Mouse (Mus musculus) gastrocnemius, postnatal 14 days (tissue): ENCODE data around the gene Serp1. TPM values are rescaled to one million over a fixed set of nuclear protein-coding genes. Genes with fewer than 3 reads are reported as not detected.
"Not testable (repeated sequence)": the region's sequence is repeated elsewhere in the genome, so short reads cannot be mapped to it uniquely, and the experiment has no call there.

Experiments
- DNase-seq: peaks from one replicate; pipeline ENCODE4 v3.0.0; 2021; ENCODE audit warnings: mixed read lengths
- intact Hi-C: fragments of 180-260 bp; cut with DNase I; formaldehyde crosslinking; loops from one replicate; pipeline ENCODE4 v1.15.1; 2025; ENCODE audit warnings: low total_unique reads
- total RNA-seq, 2 experiments: library from RNA; stranded (reverse); gene quantifications; 2 replicates each; pipeline ENCODE4 v1.2.3; 2021

Serp1 gene
- total RNA-seq, 2 experiments from 2014 or later, result 10.2 to 13.2 TPM

DNA sequence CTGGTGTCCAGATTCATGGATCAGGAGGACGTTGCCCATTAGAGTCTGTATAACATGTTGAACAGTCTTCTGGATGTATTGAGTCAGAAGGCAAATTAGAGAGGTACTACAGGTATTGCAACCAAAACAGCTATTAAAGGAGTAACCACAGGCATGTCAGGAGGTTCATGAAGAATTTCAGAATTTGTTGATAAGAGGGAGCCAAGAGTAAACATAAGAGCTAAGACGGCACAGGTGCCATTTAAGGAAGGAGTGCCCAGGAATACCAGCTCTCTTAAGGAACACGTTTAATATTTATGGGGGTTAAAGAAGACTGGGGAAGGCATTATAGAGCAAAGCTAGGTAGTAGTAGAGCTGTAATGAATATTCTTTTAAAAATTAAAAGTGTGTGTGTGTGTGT lies 13.0 kb downstream of the Serp1 start:
- intact Hi-C loops, result no loop called here
- DNase-seq, result no peak

DNA sequence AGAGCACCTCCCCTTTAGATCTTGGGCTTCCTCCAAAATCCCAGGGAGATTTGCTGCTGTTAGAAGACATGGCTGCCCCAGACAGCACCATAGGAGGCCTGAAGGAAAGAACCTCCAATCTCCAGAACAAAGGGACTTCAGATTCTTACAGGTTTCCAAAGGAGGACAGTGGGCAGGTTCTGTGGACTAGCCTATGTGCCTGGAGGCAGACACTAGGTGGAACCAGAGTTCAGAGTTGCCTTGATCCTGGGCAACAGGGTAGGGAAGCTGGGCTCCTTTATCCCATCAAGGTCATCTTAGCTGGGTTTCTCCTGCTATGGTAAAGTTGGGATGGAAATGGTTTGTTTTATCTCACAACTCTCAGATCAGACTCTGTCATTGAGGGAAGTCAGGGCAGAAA lies 14.1 kb downstream of the Serp1 start:
- DNase-seq, result no peak
- intact Hi-C loops, result no loop called here

DNA sequence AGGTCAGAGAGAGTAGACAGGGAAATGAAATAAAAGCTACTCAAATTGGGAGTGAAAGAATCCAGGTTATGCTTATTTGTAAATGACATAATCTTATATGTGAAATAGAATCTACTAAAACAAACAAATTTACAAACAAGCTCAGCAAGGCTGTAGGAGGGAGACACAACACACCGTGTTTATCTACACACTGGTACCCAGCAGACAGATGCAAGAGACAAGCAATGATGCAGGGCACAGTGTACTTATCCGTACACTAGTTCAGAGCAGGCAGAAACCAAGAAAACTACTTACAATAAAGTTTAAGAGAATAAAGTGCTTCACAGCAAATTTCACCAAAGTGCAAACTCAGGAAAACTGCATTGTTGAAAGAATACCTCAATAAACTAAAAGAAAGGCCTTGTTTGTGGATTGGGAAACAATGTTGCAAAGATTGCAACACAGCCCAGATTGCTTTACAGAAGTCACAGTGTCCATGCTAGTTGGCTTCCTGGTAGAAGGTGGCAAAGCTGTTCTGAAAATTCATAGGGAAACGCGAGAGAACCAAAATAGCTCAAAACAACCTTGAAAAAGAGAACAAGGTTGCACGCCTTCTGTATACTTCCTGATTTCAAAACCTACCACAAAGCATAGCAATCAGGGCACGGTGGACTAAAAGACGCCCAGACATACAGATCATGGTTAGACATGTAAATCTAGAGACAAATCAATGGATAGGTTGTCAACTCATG lies 17.5 kb downstream of the Serp1 start:
- intact Hi-C loops, result no loop called here
- DNase-seq, result no peak

DNA sequence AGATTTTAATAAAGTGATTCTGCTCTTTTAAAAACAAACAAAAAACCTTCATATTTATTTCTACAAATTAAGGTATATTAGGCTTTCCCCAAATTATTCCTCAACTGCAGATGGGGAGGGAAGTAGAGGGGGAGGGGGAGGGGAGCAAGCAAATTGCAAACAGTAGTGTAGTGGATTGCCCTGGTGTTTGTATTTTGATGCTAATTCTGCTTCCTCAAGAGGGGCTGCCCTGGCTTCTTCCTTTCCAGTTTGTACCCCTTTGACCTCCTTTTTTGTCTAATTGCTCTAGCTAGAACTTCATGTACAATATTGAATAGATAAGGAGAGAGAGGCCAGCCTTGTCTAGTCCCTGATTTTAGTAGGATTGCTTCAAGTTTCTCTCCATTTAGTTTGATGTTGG lies 21.0 kb downstream of the Serp1 start:
- DNase-seq, result no peak
- intact Hi-C loops, result no loop called here

DNA sequence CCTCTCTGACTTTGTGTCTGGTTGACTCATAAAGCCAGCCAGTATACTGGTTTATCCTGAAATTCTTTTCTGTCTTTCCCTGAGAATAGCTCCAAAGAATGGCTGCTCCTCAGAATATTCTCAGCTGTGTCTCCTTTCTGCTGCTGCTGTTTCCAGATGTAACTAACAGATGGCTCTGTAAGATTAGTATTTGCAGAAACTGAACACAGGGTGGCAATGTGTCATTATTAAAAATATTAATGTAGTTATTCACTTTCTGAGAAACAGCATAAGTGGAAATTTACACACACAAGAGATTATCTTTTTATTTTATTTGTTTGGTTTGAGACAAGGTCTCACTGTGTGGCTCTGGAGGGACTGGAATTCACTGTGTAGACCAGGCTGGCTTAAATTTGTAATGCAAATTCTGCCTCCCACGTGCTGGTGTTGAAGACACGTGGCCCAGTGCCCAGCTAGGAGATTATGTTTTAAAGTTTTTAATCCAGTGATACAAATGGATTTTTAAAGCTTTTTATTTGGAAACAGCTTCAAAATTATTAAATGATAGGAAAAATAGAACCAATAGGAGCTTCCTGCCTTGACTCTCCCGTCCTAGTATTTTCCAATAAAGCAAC lies 21.9 kb downstream of the Serp1 start:
- intact Hi-C loops, result no loop called here
- no peak for DNase-seq

DNA sequence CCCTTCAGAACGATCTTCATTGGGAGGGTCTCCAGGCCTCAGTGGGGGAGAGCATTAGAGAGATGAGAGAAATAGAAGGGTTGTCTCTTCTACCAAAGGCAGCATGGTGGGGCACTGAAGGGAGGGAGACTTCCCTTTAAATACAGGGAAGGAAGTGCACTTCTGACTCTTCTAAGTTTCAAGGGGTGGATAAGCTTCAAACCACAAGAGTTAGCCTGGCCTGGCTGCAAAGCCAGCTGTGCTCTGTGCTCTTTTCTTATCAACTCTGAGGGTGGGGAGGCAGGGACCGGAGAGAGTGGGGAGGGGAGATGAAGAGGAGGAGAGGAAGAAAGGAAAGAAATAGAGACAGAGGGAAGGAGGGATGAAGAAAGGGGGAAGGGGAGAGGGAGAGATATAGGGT lies 23.7 kb downstream of the Serp1 start:
- intact Hi-C loops, result no loop called here
- DNase-seq, result no peak

DNA sequence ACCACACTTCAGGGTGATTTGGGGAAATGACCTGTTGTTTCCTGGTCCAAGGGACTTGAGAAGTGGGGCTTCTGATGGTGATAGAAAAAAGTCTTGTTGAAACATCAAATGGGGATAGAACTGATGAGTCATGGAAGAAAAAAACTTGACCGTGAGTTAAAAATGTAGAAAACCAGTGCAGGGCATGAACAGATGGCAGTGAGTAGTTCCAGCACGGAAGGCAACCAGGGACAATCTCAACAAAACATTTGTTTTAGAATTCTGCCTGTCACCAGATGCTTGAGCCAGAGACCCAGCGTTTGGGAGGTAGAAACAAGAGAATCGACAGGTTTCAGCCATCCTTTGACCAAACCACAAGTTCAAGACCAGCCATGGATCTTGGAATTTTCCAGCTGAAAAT lies 32.1 kb downstream of the Serp1 start:
- intact Hi-C loops, result loop anchor here (10.0 kb wide), 1 partner anchor 329 kb away; no protein-coding TSS in a partner anchor
- DNase-seq, result no peak

DNA sequence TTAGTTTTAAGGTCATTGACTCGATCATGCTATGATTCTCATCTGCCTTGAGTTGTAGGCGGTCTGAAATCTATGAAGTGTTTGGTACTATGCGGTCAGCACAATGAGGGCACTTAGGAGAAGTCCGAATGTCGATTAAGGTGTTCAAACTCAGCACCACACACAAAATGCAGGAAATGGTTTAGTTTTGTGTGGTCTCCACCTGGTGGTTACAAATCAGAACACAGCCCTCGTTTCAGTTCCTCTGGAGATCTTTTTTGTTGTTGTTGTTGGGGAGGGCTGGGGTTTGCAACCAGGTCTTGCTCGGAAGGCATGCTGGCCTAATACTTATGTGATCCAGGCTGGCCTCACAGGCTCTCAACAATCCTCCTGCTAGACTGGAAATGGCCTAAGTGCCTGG lies 34.9 kb downstream of the Serp1 start:
- DNase-seq, result no peak
- intact Hi-C loops, result loop anchor here (10.0 kb wide), 1 partner anchor 326 kb away; no protein-coding TSS in a partner anchor

DNA sequence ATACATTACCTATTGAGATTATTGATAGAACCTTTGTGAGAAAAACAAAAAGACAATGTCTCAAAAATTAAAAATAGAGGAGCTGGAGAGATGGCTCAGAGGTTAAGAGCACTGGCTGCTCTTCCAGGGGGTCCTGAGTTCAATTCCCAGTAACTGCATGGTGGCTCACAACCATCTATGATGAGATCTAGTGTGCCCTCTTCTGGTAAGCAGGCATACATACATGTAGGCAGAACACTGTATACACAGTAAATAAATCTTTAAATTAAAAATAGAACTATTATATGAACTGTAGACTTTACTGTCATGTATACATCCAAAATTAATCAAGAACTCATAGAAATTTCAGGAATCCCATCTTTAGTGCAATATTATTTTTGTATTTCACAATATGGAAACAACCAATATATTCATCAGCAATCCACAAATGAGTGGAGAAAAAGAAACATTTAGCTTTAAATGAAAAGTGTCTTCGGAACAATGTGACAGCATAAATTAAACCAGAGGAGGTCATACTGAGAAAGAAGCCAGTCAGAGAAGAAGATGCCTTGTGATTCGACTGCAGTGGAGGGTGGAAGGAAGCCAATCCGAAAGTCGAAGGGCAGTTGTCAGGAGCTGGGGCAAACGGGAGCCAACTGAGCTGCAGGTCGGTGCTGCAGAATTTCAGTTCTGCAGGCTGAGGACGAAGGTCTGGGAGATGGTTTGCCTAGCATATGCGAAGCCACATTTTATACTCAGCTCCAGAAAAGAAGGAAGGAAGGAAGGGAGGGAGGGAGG lies 37.5 kb downstream of the Serp1 start:
- no peak for DNase-seq
- intact Hi-C loops, result loop anchor here (10.0 kb wide), 1 partner anchor 73 kb away; the partner anchor contains the start of gene Tsc22d2

DNA sequence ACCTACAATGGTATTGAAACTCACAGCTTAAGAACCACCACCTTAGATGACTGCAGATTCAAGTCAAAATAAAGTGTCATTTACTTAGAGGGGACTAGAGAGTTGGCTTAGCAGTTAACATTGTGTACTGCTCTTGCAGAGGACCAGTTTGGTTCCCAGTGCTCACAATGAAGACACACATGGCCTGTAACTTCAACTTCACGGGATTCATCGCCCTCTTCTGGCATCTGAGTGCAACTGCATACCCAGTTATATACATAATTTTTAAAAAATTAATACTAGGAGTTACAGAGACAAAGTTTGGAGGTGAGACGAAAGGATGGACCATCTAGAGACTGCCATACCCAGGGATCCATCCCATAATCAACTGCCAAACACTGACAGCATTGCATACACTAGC lies 38.6 kb downstream of the Serp1 start:
- intact Hi-C loops, result loop anchor here (10.0 kb wide), 1 partner anchor 72 kb away; the partner anchor contains the start of gene Tsc22d2
- no peak for DNase-seq

DNA sequence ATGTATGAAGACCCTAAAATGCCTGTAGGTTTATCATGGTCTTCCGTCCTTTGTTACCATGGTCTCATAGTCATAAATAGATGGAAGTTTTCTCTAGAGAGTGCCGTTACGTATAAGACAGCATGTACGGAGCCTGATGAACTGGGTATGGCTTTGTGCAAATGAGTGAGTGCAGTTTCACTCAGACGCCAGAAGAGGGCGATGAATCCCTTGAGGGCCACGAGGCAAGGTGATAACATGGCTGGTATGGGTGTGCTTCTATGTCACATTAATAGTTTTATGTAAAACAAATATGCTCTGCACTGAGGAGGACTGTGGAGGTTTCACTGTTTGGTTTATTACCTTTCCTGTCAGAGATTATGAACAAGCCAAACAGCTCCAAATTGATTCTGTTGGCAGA lies 39.8 kb downstream of the Serp1 start:
- no peak for DNase-seq
- intact Hi-C loops, result loop anchor here (10.0 kb wide), 1 partner anchor 71 kb away; the partner anchor contains the start of gene Tsc22d2

DNA sequence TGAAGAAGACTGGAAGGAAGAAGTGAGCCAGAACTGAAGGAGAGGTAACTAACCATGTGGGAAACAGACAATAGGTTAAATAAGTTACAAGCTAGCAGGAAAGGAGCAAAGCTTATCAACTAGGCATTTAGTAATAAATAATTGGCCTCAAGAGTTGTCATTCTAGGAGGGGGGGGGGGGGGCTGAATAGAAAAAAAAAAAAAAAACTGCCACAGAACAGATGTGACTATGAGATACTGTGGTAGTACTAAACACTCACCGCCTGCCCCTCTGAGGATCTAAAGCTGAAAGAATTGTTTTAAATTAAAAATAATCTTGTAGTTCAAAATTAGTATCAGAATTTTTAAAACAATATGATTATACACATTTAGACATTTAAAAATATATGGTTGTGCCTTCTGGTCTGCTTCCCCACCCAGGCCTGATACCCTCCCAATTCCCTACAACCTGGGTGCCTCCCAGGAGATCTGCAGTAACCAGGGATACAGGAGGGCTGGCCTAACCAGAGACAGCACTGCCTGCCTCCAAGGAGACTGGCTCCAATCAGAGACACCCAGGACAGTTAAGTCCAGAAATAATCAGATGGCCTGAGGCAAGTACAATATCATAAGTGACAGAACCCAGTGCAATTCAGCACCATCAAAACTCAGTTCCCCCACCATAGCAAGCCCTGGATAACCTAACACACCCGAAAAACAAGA lies 46.8 kb downstream of the Serp1 start:
- intact Hi-C loops, result no loop called here
- no peak for DNase-seq

DNA sequence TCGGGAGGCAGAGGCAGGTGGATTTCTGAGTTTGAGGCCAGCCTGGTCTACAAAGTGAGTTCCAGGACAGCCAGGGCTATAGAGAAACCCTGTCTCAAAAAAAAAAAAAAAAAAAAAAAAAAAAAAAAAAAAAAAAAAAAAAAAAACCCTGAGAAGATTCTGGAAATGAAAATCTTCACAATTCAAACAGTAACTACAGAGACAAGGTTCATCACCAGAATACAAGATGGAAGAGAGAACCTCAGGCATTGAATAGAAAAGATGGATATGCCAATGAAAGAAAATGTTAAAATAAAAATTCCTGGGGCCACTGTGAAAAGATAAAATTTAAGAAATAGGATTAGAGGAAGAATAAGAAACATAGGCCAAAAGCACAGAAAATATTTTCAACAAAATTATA lies 50.4 kb downstream of the Serp1 start:
- DNase-seq, intact Hi-C loops: not testable (repeated sequence)

Other genes starting within 250 kb of the Serp1 start
- 10 to 100 TPM; 19.9 to 20.4 TPM for gene Tsc22d2, start 111.2 kb downstream of the Serp1 start, total RNA-seq
- 10 to 100 TPM; 44.7 to 46.9 TPM for gene Eif2a, start 71 bp downstream of the Serp1 start, total RNA-seq
- 10 to 100 TPM; 89.6 to 93.1 TPM for gene Selenot, start 50.7 kb upstream of the Serp1 start, total RNA-seq
- gene Erich6, start 111.3 kb upstream of the Serp1 start, total RNA-seq, result under 1 TPM; 0.13 to 0.14 TPM
- 10 to 100 TPM in 1 of 2 experiments, 1 to 10 TPM in 1; 7.0 to 10.1 TPM for gene Siah2, start 166.5 kb upstream of the Serp1 start, total RNA-seq